Comparison of ENCODE assay signal across 9 mouse cellular contexts in genomic region chr6:90462841-90463227, GRCm38 (mm10). TPM values are rescaled to one million over a fixed set of nuclear protein-coding genes. Genes with fewer than 3 reads are reported as not detected.
DNase-seq lines count a peak whose midpoint lies in the region; ATAC-seq and TF ChIP-seq lines count a peak whose summit lies in the region.
"Had no signal": no experiment of that assay in that cellular context is flagged by ENCODE, and none has a peak within 500 bp of the region (broad histone marks: within the 10 kb centered on the region; RNA-seq: fewer than 3 reads in every experiment).

No protein-coding gene starts in this region.

- under 1% methylated on average over 38 of the region's 38 CpGs for WGBS in liver, embryonic 14.5 days (ENCODE audit: insufficient replicate concordance)

- peak overlapping the region; percentile 61 for H3K4me2 ChIP-seq in liver, embryonic 14.5 days (ENCODE audit: low read depth)

- no peaks in the 10 kb centered on the region for H3K27me3 ChIP-seq in testis, adult 2 months (ENCODE audit: control insufficient read depth, insufficient read depth, low read length)
- H3K27me3 ChIP-seq in liver, embryonic 14.5 days (ENCODE audit: control insufficient read depth, insufficient read depth, low read length): peaks cover 21% of the 10 kb centered on the region

- no peak for TF ChIP-seq POLR2A in testis, adult 2 months (IDR thresholded peaks at IDR 0.05; ENCODE audit: control insufficient read depth, low read depth, low read length)

- H3K9me3 ChIP-seq in liver, embryonic 14.5 days (ENCODE audit: control insufficient read depth, low read length): no peaks in the 10 kb centered on the region

- peak overlapping the region; percentile 83 for H3K4me3 ChIP-seq in testis, adult 2 months (ENCODE audit: control insufficient read depth, low read depth, low read length)
- peak overlapping the region; percentile 48 to 54 for H3K4me3 ChIP-seq in liver, embryonic 14.5 days (ENCODE audit: insufficient read depth in 1 of 2, low read depth in 2 of 2, low read length in 2 of 2)

- DNase-seq in cerebellum, postnatal 4 days (ENCODE audit: low spot score in 2 of 2): no peak
- DNase-seq in testis, postnatal 14 days (ENCODE audit: low spot score): no peak
- DNase-seq in heart, postnatal 4 days: peak; percentile 35
- DNase-seq in liver, embryonic 14.5 days (ENCODE audit: low read depth in 3 of 3, low spot score in 3 of 3): no peak
- peak; percentile 44 for DNase-seq in right cerebral cortex, adult 18-20 months
- DNase-seq in adrenal gland, postnatal 14 days: no peak

- TF ChIP-seq CTCF in testis, adult 2 months (IDR thresholded peaks at IDR 0.05; ENCODE audit: control insufficient read depth, insufficient read depth, insufficient replicate concordance, low read depth, low read length): no peak
- no peak for TF ChIP-seq CTCF in liver, embryonic 14.5 days (IDR thresholded peaks at IDR 0.05; ENCODE audit: low read depth)

- TF ChIP-seq EP300 in liver, embryonic 14.5 days (IDR thresholded peaks at IDR 0.05; ENCODE audit: low read depth): no peak

- H3K9ac ChIP-seq in liver, embryonic 14.5 days (replicated peaks): no peak overlapping the region; the same call in 1 of the 2 replicates

- no peaks in the 10 kb centered on the region for H3K36me3 ChIP-seq in testis, adult 2 months (ENCODE audit: control insufficient read depth, insufficient read depth, low read length)
- no peaks in the 10 kb centered on the region for H3K36me3 ChIP-seq in liver, embryonic 14.5 days (replicated peaks; ENCODE audit: control insufficient read depth, insufficient read depth, low read depth)

- peaks cover 24% of the 10 kb centered on the region for H3K4me1 ChIP-seq in testis, adult 2 months (ENCODE audit: control insufficient read depth, insufficient read depth, low read length)
- H3K4me1 ChIP-seq in liver, embryonic 14.5 days (replicated peaks; ENCODE audit: control insufficient read depth in 2 of 2, insufficient read depth in 2 of 2, low read length in 1 of 2): peaks cover 0 to 5% of the 10 kb centered on the region in 2 experiments; a peak in 1 of 4 replicates

- peak overlapping the region; percentile 80 for H3K27ac ChIP-seq in testis, adult 2 months (ENCODE audit: control insufficient read depth, insufficient read depth, low read depth, low read length)
- H3K27ac ChIP-seq in liver, embryonic 14.5 days: no peak overlapping the region
- H3K27ac ChIP-seq: macrophage had no signal

- ATAC-seq in cerebellum, adult (ENCODE audit: insufficient number of reproducible peaks, low FRiP score, low TSS enrichment): peak; percentile 8; the same call in 1 of the 2 replicates
- peak; percentile 17; the same call in 1 of the 2 replicates for ATAC-seq in liver, embryonic 14.5 days (ENCODE audit: insufficient read depth)

RNA-seq across cellular contexts. Expression of gene Klf15, which starts 0.5 kb away (rescaled TPM):
- polyA plus RNA-seq in testis, adult 2 months (2012; rRNA removed): 7.6 and 7.7 TPM in 2 replicates
- total RNA-seq in heart, postnatal 4 days (2021): 10 to 100 TPM in 1 of 2 experiments, 1 to 10 TPM in 1; 9.7 to 11.6 TPM
- 7.1 and 7.6 TPM in 2 replicates for polyA plus RNA-seq in liver, embryonic 14.5 days (2012; rRNA removed)
- 9.9 and 10.2 TPM in 2 replicates for polyA plus RNA-seq in liver, embryonic 14.5 days (2014; fragmentation: Nextera tagmentation; extraction: Ambion mirVana)
- 38.0 and 40.0 TPM in 2 replicates for total RNA-seq in adrenal gland, postnatal 14 days (2021)

RNA-seq across cellular contexts. Expression of gene Aldh1l1, which starts 23.4 kb away (rescaled TPM):
- 7.2 and 9.6 TPM in 2 replicates for polyA plus RNA-seq in testis, adult 2 months (2012; rRNA removed)
- 1 to 10 TPM in 1 of 2 experiments, under 1 TPM in 1; 0.61 to 1.2 TPM for total RNA-seq in heart, postnatal 4 days (2021)
- polyA plus RNA-seq in liver, embryonic 14.5 days (2012; rRNA removed): 8.4 and 9.2 TPM in 2 replicates
- 10.6 and 12.5 TPM in 2 replicates for polyA plus RNA-seq in liver, embryonic 14.5 days (2014; fragmentation: Nextera tagmentation; extraction: Ambion mirVana)
- total RNA-seq in adrenal gland, postnatal 14 days (2021): 66.2 and 130 TPM in 2 replicates

RNA-seq across cellular contexts. Expression of gene Cfap100, which starts 34.2 kb away (rescaled TPM):
- polyA plus RNA-seq in testis, adult 2 months (2012; rRNA removed): 51.7 and 65.0 TPM in 2 replicates
- total RNA-seq in heart, postnatal 4 days (2021): not detected
- polyA plus RNA-seq in liver, embryonic 14.5 days (2012; rRNA removed): 0.01 and 0.18 TPM in 2 replicates
- polyA plus RNA-seq in liver, embryonic 14.5 days (2014; fragmentation: Nextera tagmentation; extraction: Ambion mirVana): 0.06 TPM in 1 of 2 replicates, not detected in the other
- total RNA-seq in adrenal gland, postnatal 14 days (2021): 0.67 and 1.4 TPM in 2 replicates
- polyA plus RNA-seq: macrophage had no signal

Comparison
In these comparisons a context has a peak if more than half of its experiments do, and no peak if none do; other contexts are left out.
1. DNase-seq: peak in heart, postnatal 4 days (single experiment) and right cerebral cortex, adult 18-20 months (single experiment); none in cerebellum, postnatal 4 days (0 of 2), testis, postnatal 14 days (single experiment), liver, embryonic 14.5 days (0 of 3) and adrenal gland, postnatal 14 days (single experiment).
2. RNA of gene Aldh1l1, which starts 23.4 kb away (total RNA-seq): 66.2 to 130 TPM in adrenal gland, postnatal 14 days; 0.61 to 1.2 TPM in heart, postnatal 4 days; every median in the first group is over 10 times any median in the second.